Mouse (Mus musculus): ENCODE measurements around the gene Susd6. TPM values are rescaled to one million over a fixed set of nuclear protein-coding genes. Genes with fewer than 3 reads are reported as not detected.
A peak's percentile ranks its signal among the peaks of the same experiment; 100 is the strongest.
"Not testable (repeated sequence)": the region's sequence is repeated elsewhere in the genome, so short reads cannot be mapped to it uniquely, and the experiment has no call there.

Susd6 gene
- polyA plus RNA-seq, 1 experiment from 2014 or later = 14.3 TPM

- WGBS = 54% methylated on average over 3 of the region's 3 CpGs
- Histone ChIP-seq H3K4me3 (replicated peaks; ENCODE audit: low read length) (no peak overlapping the region), H3K27ac (ENCODE audit: low read length) (no peak overlapping the region), H3K27me3 (replicated peaks; ENCODE audit: control insufficient read depth, insufficient read depth, low read length) (no peaks in the 10 kb centered on the region), H3K4me2 (ENCODE audit: low read length) (no peak overlapping the region), H3K9me3 (ENCODE audit: control insufficient read depth, low read length) (no peaks in the 10 kb centered on the region), H3K9ac (replicated peaks; ENCODE audit: low read depth, low read length) (no peak overlapping the region), H3K36me3 (ENCODE audit: control insufficient read depth, insufficient read depth) (no peaks in the 10 kb centered on the region), H3K4me1 (replicated peaks; ENCODE audit: control insufficient read depth, insufficient read depth, low read length) (no peaks in the 10 kb centered on the region)
- ATAC-seq = no peak
Observed at GRCm38 (mm10) chr12:80782892-80783291, 7.4 kb upstream of the Susd6 start.

DNA sequence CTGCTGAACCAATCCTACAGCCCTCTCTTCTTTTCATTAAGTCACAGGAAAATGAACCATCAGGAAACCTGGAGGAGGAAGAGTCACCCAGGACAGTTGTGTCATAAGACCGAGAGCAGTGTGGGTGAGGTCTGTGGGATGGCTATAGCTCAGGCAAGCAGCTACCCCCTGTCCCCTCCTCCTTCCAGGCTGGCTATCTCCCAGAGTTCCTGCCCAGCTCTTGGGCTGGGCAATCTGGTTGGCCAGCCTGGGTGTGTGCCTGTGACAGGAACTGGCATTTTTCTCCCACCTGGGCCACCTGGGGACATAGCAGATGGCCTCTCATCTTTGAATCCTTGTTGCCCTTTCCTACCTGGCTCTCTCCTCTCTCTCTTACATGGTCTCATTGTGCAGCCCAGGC, 6.4 kb upstream of the Susd6 start:
- Histone ChIP-seq H3K4me1 (replicated peaks; ENCODE audit: control insufficient read depth, insufficient read depth, low read length) (no peaks in the 10 kb centered on the region), H3K4me2 (ENCODE audit: low read length) (no peak overlapping the region), H3K27ac (ENCODE audit: low read length) (no peak overlapping the region), H3K9ac (replicated peaks; ENCODE audit: low read depth, low read length) (no peak overlapping the region), H3K27me3 (replicated peaks; ENCODE audit: control insufficient read depth, insufficient read depth, low read length) (no peaks in the 10 kb centered on the region), H3K4me3 (replicated peaks; ENCODE audit: low read length) (no peak overlapping the region), H3K36me3 (ENCODE audit: control insufficient read depth, insufficient read depth) (no peaks in the 10 kb centered on the region), H3K9me3 (ENCODE audit: control insufficient read depth, low read length) (no peaks in the 10 kb centered on the region)
- 71% methylated on average over 1 of the region's 1 CpGs for WGBS
- ATAC-seq = no peak

DNA sequence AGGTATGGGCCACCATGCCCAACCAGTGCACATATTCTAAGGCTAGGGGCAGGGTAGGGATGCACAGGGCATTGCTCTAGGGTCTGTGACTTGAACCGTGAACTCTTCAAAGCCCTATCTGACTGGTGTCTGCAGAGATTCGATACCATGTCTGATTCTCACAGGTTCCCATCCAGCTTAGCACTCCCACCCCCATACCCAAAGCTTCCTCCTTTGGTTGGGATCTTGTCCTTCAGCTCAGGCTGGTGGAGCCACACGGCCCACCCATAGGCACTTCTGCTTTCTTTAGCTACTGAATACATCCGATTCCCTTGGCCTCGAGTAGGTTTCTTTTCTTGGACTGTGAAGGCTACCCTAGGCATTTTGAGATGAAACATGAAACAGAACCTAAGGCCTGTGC, 5.3 kb upstream of the Susd6 start:
- no peak overlapping the region for H3K27ac ChIP-seq (ENCODE audit: low read length)
- 85% methylated on average over 5 of the region's 5 CpGs for WGBS
- no peak overlapping the region for H3K9ac ChIP-seq (replicated peaks; ENCODE audit: low read depth, low read length)
- H3K4me1 ChIP-seq (replicated peaks; ENCODE audit: control insufficient read depth, insufficient read depth, low read length) = peaks cover 4% of the 10 kb centered on the region
- H3K9me3 ChIP-seq (ENCODE audit: control insufficient read depth, low read length) = no peaks in the 10 kb centered on the region
- ATAC-seq = no peak
- H3K36me3 ChIP-seq (ENCODE audit: control insufficient read depth, insufficient read depth) = no peaks in the 10 kb centered on the region
- no peaks in the 10 kb centered on the region for H3K27me3 ChIP-seq (replicated peaks; ENCODE audit: control insufficient read depth, insufficient read depth, low read length)
- H3K4me2 ChIP-seq (ENCODE audit: low read length) = no peak overlapping the region
- no peak overlapping the region for H3K4me3 ChIP-seq (replicated peaks; ENCODE audit: low read length)

DNA sequence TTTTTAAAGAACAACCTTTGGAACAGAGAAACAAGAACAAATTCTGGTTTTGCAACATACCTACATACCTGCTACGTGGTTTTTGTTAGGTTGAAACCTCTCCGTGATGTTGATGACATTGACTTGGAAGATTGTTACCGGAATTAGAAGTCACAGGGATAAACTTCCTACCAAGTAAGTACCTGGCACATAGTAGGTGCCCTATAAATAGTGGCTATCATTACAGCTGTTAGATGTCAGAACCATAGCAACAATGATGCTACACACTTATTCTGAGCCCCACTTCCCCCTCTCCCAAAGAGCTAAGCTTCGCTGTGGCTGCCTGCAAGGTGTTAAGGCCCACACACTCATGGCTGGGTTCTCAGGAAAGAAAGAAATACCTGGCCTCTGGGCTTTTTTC, 4.7 kb upstream of the Susd6 start:
- Histone ChIP-seq H3K4me2 (ENCODE audit: low read length) (no peak overlapping the region), H3K27me3 (replicated peaks; ENCODE audit: control insufficient read depth, insufficient read depth, low read length) (no peaks in the 10 kb centered on the region), H3K9me3 (ENCODE audit: control insufficient read depth, low read length) (no peaks in the 10 kb centered on the region), H3K4me1 (replicated peaks; ENCODE audit: control insufficient read depth, insufficient read depth, low read length) (peaks cover 6% of the 10 kb centered on the region), H3K4me3 (replicated peaks; ENCODE audit: low read length) (no peak overlapping the region), H3K27ac (ENCODE audit: low read length) (no peak overlapping the region), H3K9ac (replicated peaks; ENCODE audit: low read depth, low read length) (no peak overlapping the region), H3K36me3 (ENCODE audit: control insufficient read depth, insufficient read depth) (no peaks in the 10 kb centered on the region)
- no peak for ATAC-seq
- 93% methylated on average over 4 of the region's 4 CpGs for WGBS

DNA sequence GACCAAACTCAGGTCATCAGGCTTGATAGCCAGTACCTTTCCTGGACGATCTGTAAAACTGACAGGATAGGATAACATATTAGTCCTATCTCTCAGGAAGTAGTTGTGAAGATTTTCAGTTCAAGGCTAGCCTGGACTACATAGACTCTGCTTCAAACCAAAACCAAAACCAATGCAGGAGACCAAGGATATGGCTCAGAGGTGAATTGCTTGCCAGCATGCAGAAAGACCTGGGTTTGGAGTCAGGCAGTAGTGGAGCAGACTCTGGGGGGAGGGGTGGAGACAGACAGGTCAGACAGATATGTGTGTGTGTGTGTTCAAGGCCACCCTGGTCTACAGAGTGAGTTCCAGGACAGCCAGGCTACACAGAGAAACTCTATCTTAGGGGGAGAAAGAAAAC, 3.7 kb upstream of the Susd6 start:
- Histone ChIP-seq H3K4me2 (ENCODE audit: low read length) (no peak overlapping the region), H3K4me1 (replicated peaks; ENCODE audit: control insufficient read depth, insufficient read depth, low read length) (peaks cover 11% of the 10 kb centered on the region), H3K9me3 (ENCODE audit: control insufficient read depth, low read length) (no peaks in the 10 kb centered on the region), H3K9ac (replicated peaks; ENCODE audit: low read depth, low read length) (no peak overlapping the region), H3K36me3 (ENCODE audit: control insufficient read depth, insufficient read depth) (no peaks in the 10 kb centered on the region), H3K4me3 (replicated peaks; ENCODE audit: low read length) (no peak overlapping the region), H3K27ac (ENCODE audit: low read length) (no peak overlapping the region), H3K27me3 (replicated peaks; ENCODE audit: control insufficient read depth, insufficient read depth, low read length) (no peaks in the 10 kb centered on the region)
- ATAC-seq = no peak
- 79% methylated on average over 1 of the region's 1 CpGs for WGBS

DNA sequence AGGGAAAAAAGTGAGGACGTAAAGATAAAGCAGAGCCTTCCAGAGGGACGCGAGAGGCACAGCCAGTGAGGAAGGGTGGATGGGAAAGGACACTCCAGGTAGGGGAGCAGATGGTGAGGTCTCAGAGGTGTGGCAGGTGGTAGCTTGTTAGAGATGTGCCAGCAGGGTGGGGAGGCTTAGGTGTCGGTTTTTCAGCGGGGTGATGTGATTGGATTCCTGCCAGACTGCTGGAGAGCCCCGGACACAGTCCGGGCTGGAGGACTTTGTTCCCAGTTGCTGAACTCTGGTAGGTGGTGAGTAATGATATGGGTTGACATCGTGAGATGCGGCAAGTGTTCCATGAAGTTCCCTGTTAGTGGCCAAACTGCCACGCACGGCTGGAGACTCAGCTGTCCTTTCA, 2.7 kb upstream of the Susd6 start:
- 42% methylated on average over 11 of the region's 11 CpGs for WGBS
- Histone ChIP-seq H3K4me2 (ENCODE audit: low read length) (no peak overlapping the region), H3K27ac (ENCODE audit: low read length) (no peak overlapping the region), H3K9ac (replicated peaks; ENCODE audit: low read depth, low read length) (no peak overlapping the region), H3K4me1 (replicated peaks; ENCODE audit: control insufficient read depth, insufficient read depth, low read length) (peaks cover 14% of the 10 kb centered on the region), H3K9me3 (ENCODE audit: control insufficient read depth, low read length) (no peaks in the 10 kb centered on the region), H3K4me3 (replicated peaks; ENCODE audit: low read length) (no peak overlapping the region), H3K27me3 (replicated peaks; ENCODE audit: control insufficient read depth, insufficient read depth, low read length) (no peaks in the 10 kb centered on the region), H3K36me3 (ENCODE audit: control insufficient read depth, insufficient read depth) (no peaks in the 10 kb centered on the region)
- ATAC-seq = no peak

GRCm38 (mm10) chr12:80788188-80788587, 2.1 kb upstream of the Susd6 start:
- peaks cover 17% of the 10 kb centered on the region for H3K4me1 ChIP-seq (replicated peaks; ENCODE audit: control insufficient read depth, insufficient read depth, low read length)
- ATAC-seq = no peak
- H3K27ac ChIP-seq (ENCODE audit: low read length) = no peak overlapping the region
- H3K9ac ChIP-seq (replicated peaks; ENCODE audit: low read depth, low read length) = no peak overlapping the region
- 85% methylated on average over 3 of the region's 3 CpGs for WGBS
- no peaks in the 10 kb centered on the region for H3K27me3 ChIP-seq (replicated peaks; ENCODE audit: control insufficient read depth, insufficient read depth, low read length)
- no peaks in the 10 kb centered on the region for H3K9me3 ChIP-seq (ENCODE audit: control insufficient read depth, low read length)
- H3K4me2 ChIP-seq (ENCODE audit: low read length) = no peak overlapping the region
- no peaks in the 10 kb centered on the region for H3K36me3 ChIP-seq (ENCODE audit: control insufficient read depth, insufficient read depth)
- H3K4me3 ChIP-seq (replicated peaks; ENCODE audit: low read length) = no peak overlapping the region

DNA sequence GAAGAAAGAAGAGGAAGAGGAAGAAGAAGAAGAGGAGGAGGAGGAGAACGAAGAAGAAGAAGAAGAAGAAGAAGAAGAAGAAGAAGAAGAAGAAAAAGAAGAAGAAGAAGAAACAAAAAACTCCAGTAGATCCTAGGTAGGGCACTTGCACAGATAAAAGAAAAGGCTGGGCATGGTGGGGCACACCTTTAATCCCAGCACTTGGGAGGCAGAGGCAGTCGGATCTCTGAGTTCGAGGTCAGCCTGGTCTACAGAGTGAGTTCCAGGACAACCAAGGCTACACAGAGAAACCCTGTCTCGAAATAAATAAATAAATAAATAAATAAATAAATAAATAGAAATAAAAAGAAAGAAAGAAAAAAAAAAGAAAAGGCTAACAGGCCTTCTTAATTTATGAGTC, 1.0 kb upstream of the Susd6 start:
- peaks cover 17% of the 10 kb centered on the region for H3K4me1 ChIP-seq (replicated peaks; ENCODE audit: control insufficient read depth, insufficient read depth, low read length)
- not testable (repeated sequence) for H3K9me3 ChIP-seq (ENCODE audit: control insufficient read depth, low read length); H3K27me3 ChIP-seq (replicated peaks; ENCODE audit: control insufficient read depth, insufficient read depth, low read length); H3K36me3 ChIP-seq (ENCODE audit: control insufficient read depth, insufficient read depth); H3K9ac ChIP-seq (replicated peaks; ENCODE audit: low read depth, low read length); H3K4me2 ChIP-seq (ENCODE audit: low read length); H3K27ac ChIP-seq (ENCODE audit: low read length); ATAC-seq; H3K4me3 ChIP-seq (replicated peaks; ENCODE audit: low read length)
- 87% methylated on average over 4 of the region's 4 CpGs for WGBS

DNA sequence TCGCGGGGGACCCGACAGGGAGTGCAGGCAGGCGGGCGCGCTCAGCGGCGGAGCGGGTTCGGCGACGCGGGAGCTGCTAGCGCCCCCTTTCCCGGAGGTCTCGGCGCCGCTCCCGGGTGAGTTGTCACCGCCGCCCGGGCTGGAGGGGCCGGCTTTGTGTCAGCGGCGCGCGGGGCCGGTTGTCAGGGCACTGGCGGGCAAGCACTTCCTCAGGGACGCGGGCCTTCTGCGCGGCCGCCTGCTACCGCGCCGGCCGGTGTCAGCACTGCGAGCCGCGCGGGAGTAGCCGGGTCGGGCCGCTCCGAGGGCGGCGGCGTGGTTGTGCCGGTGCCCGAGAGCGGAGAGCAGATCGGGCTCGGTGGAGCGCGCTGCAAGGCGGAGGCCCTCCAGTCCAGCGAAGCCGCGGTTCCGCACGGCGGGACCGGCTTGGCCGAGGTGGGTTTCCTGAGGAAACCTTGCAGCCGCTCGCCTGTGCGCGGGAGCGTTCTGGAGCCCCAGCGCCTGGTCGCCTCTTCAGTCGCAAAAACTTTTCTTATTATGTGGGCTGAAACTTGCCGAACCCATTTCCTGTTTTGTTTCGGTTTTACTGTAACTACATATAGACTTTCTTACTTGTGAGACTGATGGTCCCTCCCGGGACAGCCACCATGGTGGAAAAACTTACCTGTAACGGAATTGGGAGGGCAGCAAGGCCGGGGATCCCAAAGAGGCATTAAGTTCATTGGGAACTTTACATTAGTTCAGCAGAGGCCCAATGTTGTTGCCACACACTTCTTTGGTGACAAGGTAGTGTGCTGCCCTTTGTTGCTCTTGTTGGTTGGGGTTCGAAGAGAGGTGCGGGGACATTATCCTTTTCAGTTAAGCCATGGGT, 625 bp downstream of the Susd6 start:
- no peaks in the 10 kb centered on the region for H3K36me3 ChIP-seq (ENCODE audit: control insufficient read depth, insufficient read depth)
- under 1% methylated on average over 54 of the region's 80 CpGs for WGBS
- H3K9ac ChIP-seq (replicated peaks; ENCODE audit: low read depth, low read length) = peak overlapping the region; percentile 85
- peak; percentile 83; the same call in 1 of the 2 replicates for ATAC-seq
- peak overlapping the region; percentile 99 for H3K27ac ChIP-seq (ENCODE audit: low read length)
- no peaks in the 10 kb centered on the region for H3K9me3 ChIP-seq (ENCODE audit: control insufficient read depth, low read length)
- peaks cover 23% of the 10 kb centered on the region for H3K4me1 ChIP-seq (replicated peaks; ENCODE audit: control insufficient read depth, insufficient read depth, low read length)
- peak overlapping the region; percentile 88 for H3K4me2 ChIP-seq (ENCODE audit: low read length)
- no peaks in the 10 kb centered on the region for H3K27me3 ChIP-seq (replicated peaks; ENCODE audit: control insufficient read depth, insufficient read depth, low read length)
- H3K4me3 ChIP-seq (replicated peaks; ENCODE audit: low read length) = peak overlapping the region; percentile 79
